Mouse (Mus musculus) liver, postnatal 0 days (tissue): ENCODE results near the gene Smyd3. TPM values are rescaled to one million over a fixed set of nuclear protein-coding genes. Genes with fewer than 3 reads are reported as not detected.
"Not testable (repeated sequence)": the region's sequence is repeated elsewhere in the genome, so short reads cannot be mapped to it uniquely, and the experiment has no call there.

Source experiments
- ATAC-seq: fragments of 200-750 bp; cut with Nextera tagmentation; 2 replicates; pipeline ENCODE4 v1.8.0; 2017; ENCODE audit warnings: mild to moderate bottlenecking, moderate library complexity
- DNase-seq: peaks from one replicate; pipeline ENCODE4 v3.0.0-alpha.2; 2016
- H3K27ac ChIP-seq: fragments of 300-500 bp; sonication (generic); 2 replicates; pipeline ENCODE4 v1.5.1; 2014; ENCODE audit warnings: antibody characterized with exemption, moderate library complexity, mild to moderate bottlenecking, low read depth
- H3K27me3 ChIP-seq: fragments of 300-500 bp; sonication (generic); 2 replicates; pipeline ENCODE4 v1.6.1; 2014; ENCODE audit warnings: low read length, control low read depth, mixed read lengths; ENCODE audit not compliant: insufficient read depth
- H3K36me3 ChIP-seq: fragments of 300-500 bp; sonication (generic); replicated peaks from 2 replicates; pipeline ENCODE4 v1.6.1; 2014; ENCODE audit warnings: mild to moderate bottlenecking, control low read depth, low read length, moderate library complexity, mixed read lengths; ENCODE audit not compliant: insufficient read depth
- H3K4me1 ChIP-seq: fragments of 300-500 bp; sonication (generic); 2 replicates; pipeline ENCODE4 v1.6.1; 2014; ENCODE audit warnings: antibody characterized with exemption, mild to moderate bottlenecking, control low read depth; ENCODE audit not compliant: insufficient read depth
- H3K4me2 ChIP-seq: fragments of 300-500 bp; sonication (generic); 2 replicates; pipeline ENCODE4 v1.6.1; 2014; ENCODE audit warnings: low read depth, mild to moderate bottlenecking, low read length, moderate library complexity, mixed read lengths
- H3K4me3 ChIP-seq: fragments of 300-500 bp; sonication (generic); 2 replicates; pipeline ENCODE4 v1.5.1; 2014; ENCODE audit warnings: low read depth, low read length
- H3K9ac ChIP-seq: fragments of 300-500 bp; sonication (generic); replicated peaks from 2 replicates; pipeline ENCODE4 v1.6.1; 2014; ENCODE audit warnings: mild to moderate bottlenecking, moderate library complexity
- H3K9me3 ChIP-seq: fragments of 300-500 bp; sonication (generic); 2 replicates; pipeline ENCODE4 v1.6.1; 2016; ENCODE audit warnings: mild to moderate bottlenecking, control low read depth, low read length, mixed read lengths
- CTCF ChIP-seq: sonication (generic); IDR thresholded peaks from 2 replicates; pipeline ENCODE4 v1.5.1; 2016; ENCODE audit warnings: antibody characterized with exemption, low read depth
- EP300 ChIP-seq: IDR thresholded peaks from 2 replicates; pipeline ENCODE4 v1.6.1; 2016; ENCODE audit warnings: antibody characterized with exemption, low read depth, mild to moderate bottlenecking
- WGBS: fragments of 180-500 bp; shearing (Covaris S2); extraction: QIAGEN DNeasy Blood & Tissue Kit; methylation state at CpG from one replicate; pipeline ENCODE4 v1.1.7; 2014; ENCODE audit not compliant: insufficient replicate concordance; 5-methylcytosine and 5-hydroxymethylcytosine counted together
- polyA plus RNA-seq: library from polyadenylated mRNA; unstranded; fragments of >200 nt; fragmentation: Nextera tagmentation; extraction: Ambion mirVana; gene quantifications from 2 replicates; pipeline ENCODE4 v1.2.1, GENCODE M21; 2015

Smyd3 gene
- polyA plus RNA-seq, 1 experiment from 2014 or later = 5.1 TPM

- ATAC-seq (no peak), DNase-seq (peak; percentile 22)
- no peaks in the 10 kb centered on the region for H3K4me1 ChIP-seq
- 85% methylated on average over 13 of the region's 13 CpGs for WGBS
- H3K4me3 ChIP-seq = no peak overlapping the region
- H3K9me3 ChIP-seq = no peaks in the 10 kb centered on the region
- H3K36me3 ChIP-seq = no peaks in the 10 kb centered on the region
- H3K27me3 ChIP-seq = no peaks in the 10 kb centered on the region
- no peak overlapping the region for H3K27ac ChIP-seq
- H3K9ac ChIP-seq = no peak overlapping the region
- TF ChIP-seq EP300 (no peak), CTCF (peak; percentile 34)
- no peak overlapping the region for H3K4me2 ChIP-seq
Measured at GRCm38 (mm10) chr1:179302446-179303230, 215.2 kb downstream of the Smyd3 start.

GRCm38 (mm10) chr1:179295626-179296025 is 222.2 kb downstream of the Smyd3 start:
- DNase-seq (no peak), ATAC-seq (no peak)
- H3K4me3 ChIP-seq = no peak overlapping the region
- H3K27ac ChIP-seq = no peak overlapping the region
- no peaks in the 10 kb centered on the region for H3K27me3 ChIP-seq
- WGBS = 77% methylated on average over 6 of the region's 6 CpGs
- TF ChIP-seq CTCF (no peak), EP300 (no peak)
- no peaks in the 10 kb centered on the region for H3K36me3 ChIP-seq
- no peak overlapping the region for H3K4me2 ChIP-seq
- H3K4me1 ChIP-seq = no peaks in the 10 kb centered on the region
- H3K9ac ChIP-seq = no peak overlapping the region
- H3K9me3 ChIP-seq = peaks cover under 1% of the 10 kb centered on the region; the same call in 1 of the 2 replicates

- Histone ChIP-seq H3K9me3 (peaks cover 2% of the 10 kb centered on the region; the same call in 1 of the 2 replicates), H3K4me3 (no peak overlapping the region), H3K36me3 (no peaks in the 10 kb centered on the region), H3K27me3 (no peaks in the 10 kb centered on the region), H3K4me1 (no peaks in the 10 kb centered on the region), H3K4me2 (no peak overlapping the region), H3K27ac (no peak overlapping the region), H3K9ac (no peak overlapping the region)
- no peak for TF ChIP-seq EP300
- no peak for TF ChIP-seq CTCF
- ATAC-seq (no peak), DNase-seq (no peak)
- 83% methylated on average over 8 of the region's 8 CpGs for WGBS
Measured at GRCm38 (mm10) chr1:179293772-179294353, 224.0 kb downstream of the Smyd3 start.

GRCm38 (mm10) chr1:179290181-179290580 is 227.7 kb downstream of the Smyd3 start:
- H3K4me2 ChIP-seq, H3K9ac ChIP-seq, H3K27me3 ChIP-seq, H3K27ac ChIP-seq, DNase-seq, H3K36me3 ChIP-seq, H3K4me1 ChIP-seq, ATAC-seq, H3K4me3 ChIP-seq, H3K9me3 ChIP-seq: not testable (repeated sequence)
- 89% methylated on average over 6 of the region's 6 CpGs for WGBS

GRCm38 (mm10) chr1:179289744-179290143 is 228.1 kb downstream of the Smyd3 start:
- no peaks in the 10 kb centered on the region for H3K36me3 ChIP-seq
- no peak for DNase-seq
- no peak overlapping the region for H3K4me3 ChIP-seq
- no peaks in the 10 kb centered on the region for H3K27me3 ChIP-seq
- H3K9ac ChIP-seq = no peak overlapping the region
- no peaks in the 10 kb centered on the region for H3K4me1 ChIP-seq
- peaks cover 2% of the 10 kb centered on the region; the same call in 1 of the 2 replicates for H3K9me3 ChIP-seq
- H3K27ac ChIP-seq = no peak overlapping the region
- WGBS = 81% methylated on average over 3 of the region's 3 CpGs
- H3K4me2 ChIP-seq = no peak overlapping the region
- ATAC-seq = no peak
- no peak for TF ChIP-seq EP300
- no peak for TF ChIP-seq CTCF

- Histone ChIP-seq H3K27me3 (no peaks in the 10 kb centered on the region), H3K9ac (no peak overlapping the region), H3K4me3 (no peak overlapping the region), H3K4me1 (no peaks in the 10 kb centered on the region), H3K27ac (no peak overlapping the region), H3K9me3 (peaks cover 2% of the 10 kb centered on the region; the same call in 1 of the 2 replicates), H3K4me2 (no peak overlapping the region), H3K36me3 (no peaks in the 10 kb centered on the region)
- TF ChIP-seq EP300 = no peak
- TF ChIP-seq CTCF = no peak
- WGBS = 81% methylated on average over 6 of the region's 6 CpGs
- DNase-seq (no peak), ATAC-seq (no peak)
Measured at GRCm38 (mm10) chr1:179286748-179287147, 231.1 kb downstream of the Smyd3 start.
